27 mouse cellular contexts compared by ENCODE assay signal in genomic region chr16:67095916-67096315, GRCm38 (mm10).
DNase-seq lines count a peak whose midpoint lies in the region; ATAC-seq and TF ChIP-seq lines count a peak whose summit lies in the region.
"Had no signal": no experiment of that assay in that cellular context is flagged by ENCODE, and none has a peak within 500 bp of the region (broad histone marks: within the 10 kb centered on the region; RNA-seq: fewer than 3 reads in every experiment).

No protein-coding gene starts in this region.

- 68% methylated on average over 4 of the region's 4 CpGs for WGBS in forebrain, postnatal 0 days
- WGBS in forebrain, embryonic 11.5 days, result 89% methylated on average over 4 of the region's 4 CpGs
- WGBS in midbrain, postnatal 0 days, result 84% methylated on average over 4 of the region's 4 CpGs

- no peaks in the 10 kb centered on the region for H3K27me3 ChIP-seq in forebrain, postnatal 0 days (ENCODE audit: insufficient read depth, low read length)
- H3K27me3 ChIP-seq in forebrain, embryonic 11.5 days (ENCODE audit: control insufficient read depth, insufficient read depth, low read length), result no peaks in the 10 kb centered on the region
- H3K27me3 ChIP-seq in midbrain, postnatal 0 days (ENCODE audit: insufficient read depth, low read length), result no peaks in the 10 kb centered on the region
- H3K27me3 ChIP-seq: CH12.LX; embryonic facial prominence, embryonic 12.5 days; embryonic facial prominence, embryonic 15.5 days; forebrain, embryonic 12.5 days; forebrain, embryonic 15.5 days; heart, embryonic 12.5 days; heart, embryonic 15.5 days; hindbrain, embryonic 13.5 days; intestine, embryonic 15.5 days had no signal

- peak; percentile 18; the same call in 1 of the 2 replicates for ATAC-seq in forebrain, postnatal 0 days
- no peak for ATAC-seq in forebrain, embryonic 11.5 days (replicated peaks; ENCODE audit: low FRiP score)
- ATAC-seq in midbrain, postnatal 0 days (ENCODE audit: low FRiP score), result no peak
- ATAC-seq: intestine, embryonic 15.5 days had no signal

- peak; percentile 35 for DNase-seq in cerebellum, adult 9-10 months
- no peak for DNase-seq in cerebellum, adult 8-10 months
- no peak for DNase-seq in forebrain, postnatal 0 days
- DNase-seq in forebrain, embryonic 11.5 days (ENCODE audit: low spot score), result no peak
- peak; percentile 1 for DNase-seq in NIH3T3 (ENCODE audit: low read depth)
- DNase-seq in cerebellum, postnatal 14 days, result peak; percentile 21 to 54
- DNase-seq in midbrain, postnatal 0 days (ENCODE audit: low spot score), result no peak
- DNase-seq: adrenal gland, adult 2 months; adrenal gland, postnatal 14 days; B cell, adult 2 months; gastrocnemius, postnatal 25 days; heart, adult 18-20 months; heart, postnatal 10 days; heart, postnatal 36 days; kidney, adult 11 months; kidney, adult 8-10 months had no signal

- no peaks in the 10 kb centered on the region for H3K9me3 ChIP-seq in forebrain, postnatal 0 days (ENCODE audit: low read length)
- H3K9me3 ChIP-seq in forebrain, embryonic 11.5 days (ENCODE audit: control insufficient read depth, low read length), result no peaks in the 10 kb centered on the region
- H3K9me3 ChIP-seq in midbrain, postnatal 0 days (ENCODE audit: low read length), result no peaks in the 10 kb centered on the region
- H3K9me3 ChIP-seq: embryonic facial prominence, embryonic 12.5 days; embryonic facial prominence, embryonic 15.5 days; forebrain, embryonic 12.5 days; forebrain, embryonic 15.5 days; heart, embryonic 12.5 days; heart, embryonic 15.5 days; hindbrain, embryonic 10.5 days; hindbrain, embryonic 13.5 days; intestine, embryonic 15.5 days had no signal

- no peak overlapping the region for H3K27ac ChIP-seq in forebrain, postnatal 0 days (ENCODE audit: low read depth, low read length)
- H3K27ac ChIP-seq in forebrain, embryonic 11.5 days (ENCODE audit: low read depth, low read length), result no peak overlapping the region
- no peak overlapping the region for H3K27ac ChIP-seq in midbrain, postnatal 0 days (ENCODE audit: low read depth, low read length)
- H3K27ac ChIP-seq: embryonic facial prominence, embryonic 12.5 days; embryonic facial prominence, embryonic 15.5 days; forebrain, embryonic 12.5 days; forebrain, embryonic 15.5 days; heart, embryonic 15.5 days; hindbrain, embryonic 10.5 days; hindbrain, embryonic 13.5 days; intestine, embryonic 15.5 days had no signal

- H3K36me3 ChIP-seq in forebrain, postnatal 0 days (ENCODE audit: insufficient read depth), result no peaks in the 10 kb centered on the region
- no peaks in the 10 kb centered on the region for H3K36me3 ChIP-seq in forebrain, embryonic 11.5 days (ENCODE audit: control insufficient read depth, insufficient read depth, low read length)
- no peaks in the 10 kb centered on the region for H3K36me3 ChIP-seq in midbrain, postnatal 0 days (ENCODE audit: insufficient read depth, low read length)
- H3K36me3 ChIP-seq: embryonic facial prominence, embryonic 12.5 days; embryonic facial prominence, embryonic 15.5 days; forebrain, embryonic 12.5 days; forebrain, embryonic 15.5 days; G1E; heart, embryonic 12.5 days; heart, embryonic 15.5 days; hindbrain, embryonic 10.5 days; hindbrain, embryonic 13.5 days; intestine, embryonic 15.5 days had no signal

- H3K9ac ChIP-seq in forebrain, postnatal 0 days, result no peak overlapping the region
- H3K9ac ChIP-seq in forebrain, embryonic 11.5 days (ENCODE audit: low read length), result no peak overlapping the region
- H3K9ac ChIP-seq in midbrain, postnatal 0 days (replicated peaks; ENCODE audit: low read length, poor library complexity, severe bottlenecking), result no peak overlapping the region
- H3K9ac ChIP-seq: embryonic facial prominence, embryonic 12.5 days; embryonic facial prominence, embryonic 15.5 days; forebrain, embryonic 12.5 days; forebrain, embryonic 15.5 days; heart, embryonic 12.5 days; heart, embryonic 15.5 days; hindbrain, embryonic 13.5 days; intestine, embryonic 15.5 days had no signal

- H3K4me1 ChIP-seq in forebrain, postnatal 0 days (ENCODE audit: insufficient read depth), result no peaks in the 10 kb centered on the region
- no peaks in the 10 kb centered on the region for H3K4me1 ChIP-seq in forebrain, embryonic 11.5 days (replicated peaks; ENCODE audit: control insufficient read depth, insufficient read depth, low read length)
- H3K4me1 ChIP-seq in midbrain, postnatal 0 days (ENCODE audit: insufficient read depth, low read length), result no peaks in the 10 kb centered on the region
- H3K4me1 ChIP-seq: embryonic facial prominence, embryonic 12.5 days; embryonic facial prominence, embryonic 15.5 days; forebrain, embryonic 12.5 days; heart, embryonic 12.5 days; heart, embryonic 15.5 days; hindbrain, embryonic 10.5 days; hindbrain, embryonic 13.5 days; intestine, embryonic 15.5 days had no signal

- TF ChIP-seq CTCF in forebrain, postnatal 0 days (IDR thresholded peaks at IDR 0.05; ENCODE audit: low read depth), result no peak
- no peak for TF ChIP-seq CTCF in midbrain, postnatal 0 days (IDR thresholded peaks at IDR 0.05)

- no peak overlapping the region for H3K4me2 ChIP-seq in forebrain, postnatal 0 days (ENCODE audit: low read depth)
- no peak overlapping the region for H3K4me2 ChIP-seq in forebrain, embryonic 11.5 days (ENCODE audit: low read depth, low read length, severe bottlenecking)
- no peak overlapping the region for H3K4me2 ChIP-seq in midbrain, postnatal 0 days (ENCODE audit: low read depth, low read length, poor library complexity, severe bottlenecking)
- H3K4me2 ChIP-seq: embryonic facial prominence, embryonic 12.5 days; embryonic facial prominence, embryonic 15.5 days; forebrain, embryonic 12.5 days; forebrain, embryonic 15.5 days; heart, embryonic 12.5 days; heart, embryonic 15.5 days; hindbrain, embryonic 13.5 days; intestine, embryonic 15.5 days had no signal

- no peak overlapping the region for H3K4me3 ChIP-seq in forebrain, postnatal 0 days (ENCODE audit: low read depth, low read length)
- H3K4me3 ChIP-seq in forebrain, embryonic 11.5 days (ENCODE audit: low read depth, low read length), result no peak overlapping the region
- H3K4me3 ChIP-seq in midbrain, postnatal 0 days (ENCODE audit: low read depth, low read length), result no peak overlapping the region
- H3K4me3 ChIP-seq: embryonic facial prominence, embryonic 12.5 days; embryonic facial prominence, embryonic 15.5 days; forebrain, embryonic 12.5 days; forebrain, embryonic 15.5 days; heart, embryonic 12.5 days; heart, embryonic 15.5 days; hindbrain, embryonic 10.5 days; hindbrain, embryonic 13.5 days; intestine, embryonic 15.5 days had no signal

Comparison
In these comparisons a context has a peak if more than half of its experiments do, and no peak if none do; other contexts are left out.
1. DNase-seq: peak in cerebellum, adult 9-10 months (single experiment), NIH3T3 (single experiment) and cerebellum, postnatal 14 days (2 of 2); none in cerebellum, adult 8-10 months (single experiment), forebrain, postnatal 0 days (single experiment), forebrain, embryonic 11.5 days (single experiment) and midbrain, postnatal 0 days (single experiment).